Mouse (Mus musculus) ES-CJ7 (cell line): ENCODE results near the gene Arl1.
"Not testable (repeated sequence)": the region's sequence is repeated elsewhere in the genome, so short reads cannot be mapped to it uniquely, and the experiment has no call there.

Experiments used
- DNase-seq: peaks from one replicate; pipeline ENCODE4 v3.0.0; 2011; ENCODE audit warnings: low read depth, low spot score

Gene Arl1

DNA sequence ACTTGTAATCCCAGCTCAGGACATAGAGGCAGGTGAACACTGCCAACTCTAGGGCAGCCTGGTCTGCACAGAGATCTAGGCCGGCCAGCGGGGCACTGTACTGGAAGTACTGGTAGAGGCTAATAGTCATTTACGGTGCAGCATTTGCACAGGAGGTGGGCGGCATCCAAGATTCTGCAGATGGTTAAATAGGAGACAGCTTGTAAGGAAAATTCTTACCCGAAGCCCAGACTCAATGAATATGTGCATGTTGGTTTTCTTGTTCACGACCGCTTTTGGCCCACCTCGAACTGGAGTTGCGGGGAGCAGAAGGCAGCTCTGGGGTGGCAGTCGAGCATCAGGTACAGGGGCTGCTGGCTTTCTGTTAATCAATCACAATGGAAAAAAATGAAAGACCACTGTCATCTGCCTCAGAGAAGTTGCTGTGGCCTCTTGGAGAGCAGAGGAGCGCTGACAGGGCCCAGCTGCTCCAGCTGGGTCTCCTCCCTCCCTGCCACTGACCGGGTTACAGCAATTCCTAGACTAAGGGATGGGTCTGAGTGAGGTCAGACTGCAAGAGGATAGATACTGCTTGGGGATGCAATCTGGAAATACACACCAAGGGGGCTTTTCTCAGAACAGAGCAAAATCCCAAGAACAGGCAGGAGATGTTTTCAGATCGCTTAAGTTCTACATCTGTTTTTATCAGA lies 31.0 kb downstream of the Arl1 start:
- DNase-seq: no peak

DNA sequence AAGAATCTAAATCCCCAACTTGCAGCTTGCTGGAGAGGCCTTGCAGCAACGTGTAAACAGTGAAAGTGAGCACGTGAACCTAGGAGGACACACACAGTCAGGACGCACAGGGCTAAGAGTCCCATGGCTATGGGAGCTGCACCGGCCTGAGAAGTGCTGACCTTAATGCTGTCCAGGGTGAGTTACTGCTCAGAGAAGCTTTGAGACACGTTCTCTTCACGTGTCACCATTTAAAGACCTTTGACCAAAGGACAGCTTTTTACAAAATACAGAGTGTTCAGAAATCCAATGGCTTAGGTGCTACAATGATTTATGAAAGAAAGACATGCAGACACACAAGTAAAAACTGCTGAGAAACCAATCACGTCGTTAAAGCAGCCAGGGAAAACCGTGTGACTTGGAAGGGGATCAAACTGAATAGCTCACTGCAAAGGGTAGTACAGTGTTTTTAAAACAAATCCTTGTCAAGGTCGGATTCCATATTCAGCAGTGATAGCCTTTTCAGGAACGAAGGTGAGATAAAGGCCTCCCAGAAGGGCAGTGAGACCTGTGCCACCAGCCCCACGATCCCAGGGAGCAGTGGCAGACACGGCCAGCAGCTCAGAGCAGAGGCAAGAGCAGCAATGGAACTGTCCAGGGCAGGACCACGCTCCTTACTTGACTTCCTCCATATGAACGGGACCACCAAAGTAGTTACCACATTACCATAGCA lies 34.9 kb downstream of the Arl1 start:
- DNase-seq: no peak

DNA sequence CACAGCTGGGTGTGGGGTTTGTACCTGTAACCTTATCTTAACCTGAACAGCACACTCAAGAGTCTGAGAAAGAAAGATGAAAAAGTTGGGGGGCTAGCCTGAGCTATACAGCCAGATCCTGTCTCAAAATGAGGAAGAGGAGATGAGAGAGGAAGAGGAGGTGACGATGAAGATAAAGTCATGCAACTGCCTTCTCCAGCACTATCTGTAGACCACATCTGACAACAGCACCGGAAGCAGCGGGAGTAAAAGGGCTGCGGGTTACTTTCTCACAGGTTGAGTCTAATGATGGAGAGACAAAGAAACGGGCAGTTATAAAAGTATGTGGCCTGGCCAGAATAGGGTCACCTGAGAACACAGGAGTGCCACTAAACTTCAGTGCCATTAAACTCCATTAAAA lies 38.3 kb downstream of the Arl1 start:
- no peak for DNase-seq

DNA sequence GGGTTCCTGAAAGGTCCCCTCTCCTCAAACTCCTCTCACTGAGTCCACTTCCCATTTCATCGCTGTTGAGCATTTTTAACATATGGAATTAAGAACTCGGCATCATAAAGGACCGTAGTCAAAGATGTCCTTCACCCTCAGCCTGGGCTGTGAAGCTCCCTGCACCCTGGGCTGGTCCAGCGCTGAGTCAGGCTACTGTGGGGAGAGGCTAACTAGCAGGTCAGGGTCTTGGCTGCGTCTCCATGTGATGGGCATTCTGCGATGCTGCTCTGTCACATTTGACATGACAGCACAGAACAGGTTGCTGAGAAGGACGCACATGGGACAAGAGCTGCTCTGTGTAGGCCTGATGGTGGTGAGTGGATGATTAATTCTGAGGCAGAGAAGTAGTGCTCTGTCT lies 39.0 kb downstream of the Arl1 start:
- no peak for DNase-seq

DNA sequence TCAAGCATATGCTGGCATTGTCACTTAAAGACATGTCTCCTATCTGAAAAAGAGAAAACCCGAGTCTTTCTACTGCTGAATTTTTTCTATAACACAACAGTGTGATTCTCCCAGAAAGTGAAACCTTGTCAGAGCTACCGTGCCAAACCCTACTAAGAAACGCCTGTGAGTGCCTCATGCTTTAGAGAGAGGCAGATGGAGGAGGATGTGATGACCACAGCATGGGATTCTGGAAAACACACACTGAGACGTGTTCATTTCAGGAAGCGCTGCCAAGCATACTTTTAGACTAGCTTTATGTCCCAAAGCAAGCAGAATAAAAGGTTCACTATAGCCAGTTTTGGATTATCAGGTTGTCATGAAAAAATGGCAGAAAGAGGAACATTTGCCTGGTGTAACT lies 42.3 kb downstream of the Arl1 start:
- DNase-seq: not testable (repeated sequence)

DNA sequence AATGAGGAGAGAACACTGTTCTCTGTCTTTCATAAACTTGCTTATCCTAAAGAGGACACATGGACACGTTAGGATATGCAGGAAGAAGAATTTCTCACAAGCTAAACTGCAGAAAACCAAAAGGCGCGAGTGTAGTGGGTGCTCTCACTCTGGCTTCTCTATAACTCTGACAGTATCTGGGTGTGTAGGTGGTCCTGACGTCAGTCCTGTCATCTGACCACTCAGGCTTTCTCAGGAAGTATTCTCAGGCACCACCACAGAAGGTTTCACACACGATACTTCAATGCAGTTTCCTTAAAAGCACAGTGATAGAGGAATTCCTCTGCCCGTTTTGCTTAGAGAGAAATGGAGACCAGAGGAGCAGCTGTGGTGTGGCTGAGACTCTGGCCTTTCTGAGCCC lies 45.5 kb downstream of the Arl1 start:
- no peak for DNase-seq

DNA sequence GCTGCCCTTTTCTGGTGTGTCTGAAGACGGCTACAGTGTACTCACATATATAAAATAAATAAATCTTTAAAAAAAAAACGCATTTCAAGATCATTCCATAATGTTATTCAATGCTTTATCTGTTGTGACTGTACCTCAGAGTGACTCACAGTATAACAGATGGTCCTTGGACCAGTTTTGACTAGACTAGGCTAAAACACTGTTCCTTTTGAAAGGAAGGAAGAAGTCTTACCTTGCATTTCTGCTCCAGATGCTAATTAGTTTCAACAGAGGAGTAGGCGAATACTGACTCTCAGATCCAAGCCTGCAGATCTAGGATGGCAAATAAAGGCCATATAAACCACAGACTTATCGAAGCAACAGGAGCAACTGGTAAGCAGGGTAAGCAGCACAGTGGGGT lies 50.1 kb downstream of the Arl1 start:
- DNase-seq: no peak

DNA sequence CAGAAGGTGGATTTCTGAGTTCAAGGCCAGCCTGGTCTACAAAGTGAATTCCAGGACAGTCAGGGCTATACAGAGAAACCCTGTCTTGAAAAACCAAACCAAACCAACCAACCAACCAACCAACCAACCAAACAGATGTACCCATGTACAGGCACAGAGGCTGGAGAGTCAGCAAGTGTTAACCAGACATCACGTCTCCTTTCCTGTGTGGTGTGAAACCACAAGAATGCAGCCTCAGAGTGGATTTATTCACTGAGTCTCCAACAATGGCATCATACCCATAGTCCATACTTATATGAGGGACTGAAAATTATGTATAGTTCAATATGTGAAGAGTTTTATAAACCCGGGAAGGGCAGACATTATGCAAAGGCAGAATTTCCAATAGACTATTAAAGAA lies 52.5 kb downstream of the Arl1 start:
- DNase-seq: not testable (repeated sequence)

DNA sequence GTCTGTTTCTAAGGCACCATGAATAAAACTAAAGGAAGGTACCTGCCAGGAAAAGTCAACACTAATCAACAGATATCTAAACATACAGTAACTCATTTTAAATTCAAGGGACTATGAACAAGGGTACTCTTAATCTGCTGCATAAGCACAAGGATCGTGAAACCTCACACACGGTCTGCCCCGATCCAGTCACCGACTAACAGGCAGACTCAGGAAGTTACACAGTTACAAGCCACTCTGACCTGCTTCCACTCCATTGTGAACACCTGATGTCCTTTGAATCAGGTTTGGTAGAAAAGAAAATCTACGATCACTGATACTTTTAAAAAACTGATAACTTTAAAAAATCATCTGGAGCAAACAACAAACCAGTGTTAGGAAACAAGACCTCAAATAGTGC lies 53.3 kb downstream of the Arl1 start:
- no peak for DNase-seq

DNA sequence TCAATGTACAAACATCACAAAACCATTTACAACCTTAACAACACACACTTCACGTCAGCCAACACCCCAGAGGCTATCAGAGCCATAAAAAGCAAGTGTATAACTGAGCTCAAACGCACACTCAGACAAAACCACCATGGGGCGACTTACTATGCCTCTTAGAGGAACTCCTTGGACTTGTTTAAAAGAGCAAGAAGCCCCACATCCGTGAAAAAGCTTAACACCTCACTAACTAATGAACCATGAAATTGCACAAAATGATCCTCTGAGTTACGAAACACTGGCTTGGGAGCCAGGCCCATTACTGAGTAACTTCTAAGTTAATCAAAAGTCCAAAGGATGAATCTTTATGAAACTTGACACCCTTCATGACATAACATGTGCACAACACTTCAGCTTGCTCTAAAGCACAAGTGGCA lies 53.9 kb downstream of the Arl1 start:
- DNase-seq: no peak

DNA sequence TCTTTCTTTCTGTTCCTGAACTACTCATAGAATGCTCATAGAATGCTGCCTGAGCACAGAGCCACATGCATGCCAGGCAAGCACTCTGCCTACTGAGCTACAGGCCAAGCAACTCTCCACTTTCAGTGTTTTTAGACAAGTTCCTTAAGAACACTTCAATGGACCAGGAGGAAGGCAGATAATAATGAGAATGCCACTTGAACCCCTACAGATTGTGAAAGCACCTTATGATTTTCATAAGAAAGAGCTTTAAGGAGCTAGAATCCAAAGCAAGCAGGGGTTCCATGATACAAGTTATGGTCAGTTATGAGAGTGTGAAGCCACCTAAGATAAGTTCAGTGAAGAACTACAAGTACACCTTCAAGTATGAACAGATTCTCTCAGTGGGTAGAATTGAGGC lies 63.0 kb downstream of the Arl1 start:
- no peak for DNase-seq
